Mouse (Mus musculus) thymus, adult 2 months (tissue): Measurements from ENCODE around the gene Grap2. TPM values are rescaled to one million over a fixed set of nuclear protein-coding genes. Genes with fewer than 3 reads are reported as not detected.

Experiments
- DNase-seq: peaks from one replicate; pipeline ENCODE4 v3.0.0; 2021
- H3K27ac ChIP-seq: fragments of 200-500 bp; 2 replicates; pipeline ENCODE4 v1.5.1; 2012; ENCODE audit warnings: low read length, control low read depth; ENCODE audit not compliant: control insufficient read depth, insufficient read depth
- H3K27me3 ChIP-seq: fragments of 200-500 bp; 2 replicates; pipeline ENCODE4 v1.6.1; 2012; ENCODE audit warnings: mild to moderate bottlenecking, low read length, moderate library complexity, mixed read lengths; ENCODE audit not compliant: control insufficient read depth, insufficient read depth
- H3K36me3 ChIP-seq: fragments of 200-500 bp; 2 replicates; pipeline ENCODE4 v1.6.1; 2012; ENCODE audit warnings: mild to moderate bottlenecking, low read length, moderate library complexity; ENCODE audit not compliant: control insufficient read depth, insufficient read depth
- H3K4me1 ChIP-seq: fragments of 200-500 bp; replicated peaks from 2 replicates; pipeline ENCODE4 v1.6.1; 2012; ENCODE audit warnings: low read length; ENCODE audit not compliant: control insufficient read depth, insufficient read depth
- H3K4me3 ChIP-seq: fragments of 200-500 bp; 2 replicates; pipeline ENCODE4 v1.5.1; 2012; ENCODE audit warnings: mild to moderate bottlenecking, low read length, control low read depth, moderate library complexity; ENCODE audit not compliant: control insufficient read depth, insufficient read depth
- CTCF ChIP-seq: fragments of 200-500 bp; IDR thresholded peaks from 2 replicates; pipeline ENCODE4 v1.5.1; 2012; ENCODE audit warnings: mild to moderate bottlenecking, control low read depth, low read length, moderate library complexity, borderline replicate concordance; ENCODE audit not compliant: control insufficient read depth, poor library complexity, insufficient read depth; ENCODE audit errors: extremely low read depth
- POLR2A ChIP-seq: fragments of 200-500 bp; IDR thresholded peaks from 2 replicates; pipeline ENCODE4 v1.6.1; 2012; ENCODE audit warnings: mild to moderate bottlenecking, low read length, control low read depth, moderate library complexity; ENCODE audit not compliant: control insufficient read depth, poor library complexity, insufficient read depth; ENCODE audit errors: extremely low read depth
- WGBS: fragments of 180-500 bp; shearing (Covaris S2); methylation state at CpG from one replicate; pipeline ENCODE4 v1.1.7; 2018; 5-methylcytosine and 5-hydroxymethylcytosine counted together
- polyA plus RNA-seq: library from polyadenylated mRNA; depleted of rRNA; stranded (reverse); fragments of >200 nt; gene quantifications from 2 replicates; pipeline ENCODE4 v1.2.3, GENCODE M21; 2012

Gene Grap2
- polyA plus RNA-seq, 1 experiment, result 139 TPM

DNA sequence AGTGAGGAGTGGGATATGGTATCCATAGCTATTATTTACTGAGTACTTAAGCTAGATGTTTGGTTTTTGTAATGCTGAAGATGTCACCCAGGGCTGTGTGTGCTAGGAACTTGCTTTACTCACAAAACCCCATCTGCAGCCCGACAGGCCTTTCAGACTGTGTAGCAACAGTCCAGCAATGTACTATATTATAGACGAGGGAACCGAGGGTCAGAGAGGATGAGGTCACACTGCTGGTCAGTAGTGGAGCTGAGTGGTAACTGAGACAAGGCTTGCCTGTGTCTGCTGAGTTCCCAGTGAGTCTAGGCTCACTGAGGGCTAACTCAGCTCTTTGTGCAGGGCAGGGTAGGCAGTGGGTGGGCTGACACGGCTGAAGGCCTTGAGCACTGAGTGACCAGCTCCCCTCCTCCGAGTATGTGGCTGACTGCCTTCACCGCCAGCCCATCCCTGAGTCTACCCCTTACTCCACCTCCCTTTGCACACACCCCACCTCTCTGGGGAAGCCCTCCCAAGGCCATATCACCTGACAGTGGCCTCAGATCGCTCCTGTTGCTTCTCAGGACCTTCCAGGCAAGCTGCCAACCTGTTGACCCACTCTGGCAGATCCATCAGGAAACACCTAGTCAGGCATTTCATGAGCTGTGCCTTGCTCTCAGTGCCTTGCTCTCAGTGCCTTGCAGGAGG lies 108.1 kb downstream of the Grap2 start:
- TF ChIP-seq POLR2A (no peak), CTCF (no peak)
- 89% methylated on average over 7 of the region's 7 CpGs for WGBS
- DNase-seq, result no peak
- H3K4me1 ChIP-seq, result peaks cover 47% of the 10 kb centered on the region
- no peaks in the 10 kb centered on the region for H3K27me3 ChIP-seq
- H3K27ac ChIP-seq, result no peak overlapping the region; the same call in 1 of the 2 replicates
- H3K4me3 ChIP-seq, result no peak overlapping the region
- H3K36me3 ChIP-seq, result no peaks in the 10 kb centered on the region

DNA sequence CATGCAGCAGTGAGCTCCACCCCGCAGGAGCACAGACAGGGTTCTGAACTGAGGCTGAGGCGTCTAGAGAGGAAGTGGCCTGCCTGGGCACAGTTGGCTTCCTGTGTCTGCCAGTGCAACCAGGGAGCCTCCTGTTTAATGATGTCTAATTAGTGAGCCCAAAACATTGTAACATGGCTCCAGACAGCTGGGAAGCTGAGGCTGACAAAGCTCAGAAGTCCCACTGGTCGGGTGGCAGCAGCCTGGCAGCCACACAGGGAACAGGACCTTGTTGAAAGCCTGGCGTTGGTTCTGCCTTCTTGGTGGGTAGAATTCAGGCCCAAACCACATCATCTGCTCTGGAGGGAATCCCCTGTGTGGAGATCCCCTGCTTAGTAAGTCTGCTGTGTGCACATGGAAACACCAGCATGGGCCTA lies 109.1 kb downstream of the Grap2 start:
- Histone ChIP-seq H3K36me3 (no peaks in the 10 kb centered on the region), H3K4me3 (no peak overlapping the region), H3K27me3 (no peaks in the 10 kb centered on the region), H3K4me1 (peaks cover 47% of the 10 kb centered on the region), H3K27ac (peak overlapping the region; percentile 57)
- DNase-seq, result peak; percentile 56
- TF ChIP-seq POLR2A (no peak), CTCF (no peak)
- 10% methylated on average over 4 of the region's 4 CpGs for WGBS

DNA sequence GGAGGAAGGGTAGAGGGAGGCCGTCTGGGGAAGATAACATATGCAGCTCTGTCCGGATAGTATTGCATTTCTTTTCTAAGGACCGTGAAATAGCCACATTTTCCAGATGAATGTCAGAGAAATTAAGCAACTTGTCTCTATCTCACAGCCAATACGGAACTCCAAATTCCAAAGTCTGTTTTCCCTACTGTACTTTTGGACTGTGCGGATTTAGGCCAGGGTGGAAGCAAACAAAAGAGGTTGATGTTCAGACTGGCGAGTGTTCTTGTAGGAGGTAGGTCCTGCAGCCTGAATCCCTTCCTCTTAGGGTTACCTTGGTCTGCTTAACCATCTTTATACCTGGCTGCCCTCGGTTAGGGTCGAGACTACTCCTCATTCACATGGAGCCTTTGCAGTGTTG lies 109.9 kb downstream of the Grap2 start:
- H3K27me3 ChIP-seq, result no peaks in the 10 kb centered on the region
- 94% methylated on average over 8 of the region's 8 CpGs for WGBS
- H3K4me3 ChIP-seq, result no peak overlapping the region
- H3K27ac ChIP-seq, result no peak overlapping the region
- TF ChIP-seq POLR2A (no peak), CTCF (no peak)
- no peak for DNase-seq
- H3K4me1 ChIP-seq, result peaks cover 47% of the 10 kb centered on the region
- H3K36me3 ChIP-seq, result no peaks in the 10 kb centered on the region

DNA sequence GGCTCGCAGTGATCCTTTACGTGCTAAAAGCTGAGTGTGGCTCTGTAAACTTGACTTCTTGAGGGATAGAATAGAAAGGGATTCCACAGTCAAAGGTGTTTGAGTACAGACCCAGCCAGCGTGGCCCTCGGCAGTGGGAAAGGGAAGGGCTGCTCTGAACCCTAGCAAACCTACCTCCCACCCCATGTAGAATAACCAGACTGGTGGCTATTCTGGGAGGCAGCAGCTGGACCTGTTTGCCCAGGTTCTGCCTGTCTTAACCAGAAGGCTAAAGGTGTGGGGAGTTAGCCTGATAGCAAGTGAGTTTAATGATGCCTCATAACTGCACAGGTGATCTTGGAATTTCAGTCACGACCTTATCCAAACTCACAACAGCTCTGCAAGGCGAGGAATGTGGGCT lies 110.8 kb downstream of the Grap2 start:
- no peak overlapping the region for H3K4me3 ChIP-seq
- peaks cover 47% of the 10 kb centered on the region for H3K4me1 ChIP-seq
- H3K27me3 ChIP-seq, result no peaks in the 10 kb centered on the region
- 82% methylated on average over 6 of the region's 6 CpGs for WGBS
- no peak for DNase-seq
- H3K27ac ChIP-seq, result no peak overlapping the region
- TF ChIP-seq POLR2A (no peak), CTCF (no peak)
- H3K36me3 ChIP-seq, result no peaks in the 10 kb centered on the region

DNA sequence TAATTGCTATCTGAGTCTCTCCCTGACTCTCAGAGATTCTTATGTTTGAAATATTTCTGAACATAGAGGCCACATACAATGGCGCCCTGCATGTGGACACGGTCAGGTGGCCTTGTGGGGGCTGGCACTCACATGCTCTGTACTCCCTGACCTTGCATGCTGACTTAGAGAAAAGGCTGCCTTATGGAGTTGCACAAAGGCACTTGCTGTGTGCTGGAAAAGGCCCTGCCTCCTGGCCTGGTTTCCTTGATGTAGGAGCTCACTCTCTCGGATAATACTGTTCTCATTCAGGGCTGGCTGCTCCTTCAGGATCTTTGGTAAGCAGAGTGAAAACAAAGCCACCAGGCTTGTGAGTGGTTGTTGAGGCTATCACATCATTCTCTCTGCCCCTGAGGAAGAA lies 111.6 kb downstream of the Grap2 start:
- H3K27me3 ChIP-seq, result no peaks in the 10 kb centered on the region
- 89% methylated on average over 3 of the region's 3 CpGs for WGBS

DNA sequence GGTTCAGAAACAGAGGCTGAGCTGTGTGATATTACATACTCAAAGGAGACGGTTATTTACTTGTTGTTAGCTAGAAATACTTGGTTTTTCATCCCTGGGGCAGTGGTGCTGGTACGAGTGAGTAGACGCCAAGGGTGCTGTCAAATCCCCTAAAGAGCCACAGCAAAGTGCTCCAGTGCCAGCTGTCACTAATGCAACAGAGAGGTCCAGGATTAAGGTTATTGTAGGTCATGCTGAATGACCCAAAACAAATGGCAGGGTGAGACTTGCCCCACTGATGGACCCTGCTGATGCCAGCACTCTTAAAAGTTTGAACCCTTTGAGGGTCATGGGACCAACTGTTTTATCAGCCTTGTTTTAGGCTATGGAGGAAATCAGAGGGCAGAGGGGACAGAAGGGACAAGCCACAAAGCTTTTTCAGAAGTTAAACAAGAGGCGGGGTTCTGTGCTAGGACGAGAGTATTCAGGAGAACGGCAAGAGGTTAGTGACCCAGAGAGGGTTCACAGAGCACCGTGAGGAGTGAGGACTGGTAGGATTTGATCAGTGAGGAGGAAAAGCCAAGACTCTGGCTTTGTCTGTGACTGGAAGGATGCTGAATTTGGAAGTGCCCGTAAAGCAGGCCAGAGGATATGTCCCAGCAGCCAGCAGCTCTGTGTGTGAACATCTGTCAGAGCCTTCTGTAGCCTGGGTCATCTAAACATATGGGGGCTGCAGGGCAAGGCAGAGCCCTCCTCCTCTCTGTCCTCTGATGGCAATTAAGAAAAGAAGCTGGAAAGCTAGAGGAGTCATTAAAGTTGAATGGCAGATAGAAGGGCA lies 112.6 kb downstream of the Grap2 start:
- H3K27ac ChIP-seq, result peak overlapping the region; percentile 7; the same call in 1 of the 2 replicates
- no peaks in the 10 kb centered on the region for H3K36me3 ChIP-seq
- TF ChIP-seq POLR2A (no peak), CTCF (no peak)
- no peak for DNase-seq
- WGBS, result 60% methylated on average over 8 of the region's 8 CpGs
- H3K4me3 ChIP-seq, result no peak overlapping the region
- no peaks in the 10 kb centered on the region for H3K27me3 ChIP-seq
- H3K4me1 ChIP-seq, result peaks cover 47% of the 10 kb centered on the region

More for the DNA sequence above, 111.6 kb downstream of the Grap2 start:
- no peaks in the 10 kb centered on the region for H3K36me3 ChIP-seq
- no peak overlapping the region for H3K27ac ChIP-seq
- no peak for DNase-seq
- H3K4me3 ChIP-seq, result no peak overlapping the region
- TF ChIP-seq POLR2A (no peak), CTCF (no peak)
- peaks cover 47% of the 10 kb centered on the region for H3K4me1 ChIP-seq

DNA sequence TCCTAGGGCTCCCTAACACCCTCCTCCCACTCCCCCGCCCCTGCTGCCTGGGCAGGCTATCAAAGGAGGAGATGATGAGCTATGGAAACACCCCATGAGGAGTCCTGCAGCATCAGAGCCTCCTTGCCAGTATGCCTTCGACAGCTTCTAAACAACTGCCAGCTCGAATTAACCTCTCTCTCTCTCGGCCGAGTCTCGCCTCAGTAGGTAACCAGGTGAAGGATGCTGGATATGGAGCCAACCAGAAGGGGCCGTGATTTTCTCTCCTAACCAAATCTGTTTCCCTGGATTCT lies 113.2 kb downstream of the Grap2 start:
- Histone ChIP-seq H3K4me3 (no peak overlapping the region), H3K27me3 (no peaks in the 10 kb centered on the region), H3K36me3 (no peaks in the 10 kb centered on the region), H3K27ac (no peak overlapping the region), H3K4me1 (peaks cover 45% of the 10 kb centered on the region)
- TF ChIP-seq POLR2A, result no peak
- no peak for TF ChIP-seq CTCF
- 86% methylated on average over 7 of the region's 7 CpGs for WGBS
- no peak for DNase-seq
